Mouse (Mus musculus): Measurements from ENCODE around the gene Rbm4b. TPM values are rescaled to one million over a fixed set of nuclear protein-coding genes. Genes with fewer than 3 reads are reported as not detected.
A peak's percentile ranks its signal among the peaks of the same experiment; 100 is the strongest.

Gene Rbm4b
- total and polyA plus RNA-seq, 3 experiments: 7.0 to 11.1 TPM; not detected in 1

GRCm38 (mm10) chr19:4767507-4768148, 11.3 kb downstream of the Rbm4b start:
- TF ChIP-seq SMC3 (IDR thresholded peaks at IDR 0.05; ENCODE audit: low read depth, low read length) (no peak), POLR2A (IDR thresholded peaks at IDR 0.05; ENCODE audit: control insufficient read depth in 1 of 2, insufficient read depth in 1 of 2, low read depth in 1 of 2, low read length in 2 of 2, poor library complexity in 1 of 2) (0 out of 4 replicates have a peak, but pooled peaks of 1 of the 2 experiments have one; percentile 6), CHD1 (IDR thresholded peaks at IDR 0.05; ENCODE audit: low read depth, low read length) (no peak), MAX (IDR thresholded peaks at IDR 0.05; ENCODE audit: low read length) (no peak)
- Histone ChIP-seq H3K9me3 (replicated peaks; ENCODE audit: insufficient read depth, low read length) (no peaks in the 10 kb centered on the region), H3K9ac (ENCODE audit: control insufficient read depth, low read depth, low read length, poor library complexity, severe bottlenecking) (no peak overlapping the region), H3K4me3 (ENCODE audit: control insufficient read depth in 1 of 2, insufficient read depth in 1 of 2, low read depth in 2 of 2, low read length in 2 of 2) (no peak overlapping the region), H3K79me2 (ENCODE audit: control insufficient read depth, insufficient read depth, low read length, poor library complexity) (peaks cover 27% of the 10 kb centered on the region), H3K36me3 (ENCODE audit: control insufficient read depth in 1 of 2, insufficient read depth in 2 of 2, low read length in 2 of 2) (peaks cover 0 to 52% of the 10 kb centered on the region in 2 experiments; a peak in 2 of 4 replicates), H3K27ac (ENCODE audit: control insufficient read depth, low read depth, low read length) (no peak overlapping the region), H3K4me1 (ENCODE audit: control insufficient read depth in 1 of 2, insufficient read depth in 2 of 2, low read length in 2 of 2) (no peaks in the 10 kb centered on the region), H3K27me3 (ENCODE audit: control insufficient read depth in 1 of 2, insufficient read depth in 2 of 2, low read length in 2 of 2) (no peaks in the 10 kb centered on the region)
- no peak for DNase-seq (ENCODE audit: low read depth, low spot score)

DNA sequence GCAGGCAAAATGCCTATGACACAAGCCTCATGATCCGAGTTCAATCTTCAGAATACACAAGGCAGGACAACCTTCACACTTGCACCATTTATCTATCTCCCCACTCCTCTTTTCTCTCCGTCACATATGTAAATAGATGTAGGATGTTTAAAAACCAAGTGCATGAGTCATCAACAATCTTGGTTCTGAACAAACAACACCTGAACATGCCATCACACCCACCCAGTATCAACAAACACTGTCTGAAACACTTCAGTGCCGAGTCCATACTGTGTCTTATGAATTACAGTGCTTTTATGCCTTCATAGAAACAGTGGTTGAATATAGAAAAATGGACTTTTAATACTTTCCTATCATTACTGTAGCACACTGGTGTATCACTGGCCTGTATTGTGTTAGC, 16.5 kb downstream of the Rbm4b start:
- TF ChIP-seq NELFE (IDR thresholded peaks at IDR 0.05; ENCODE audit: low read depth, low read length): no peak
- no peak for TF ChIP-seq POLR2AphosphoS2 (IDR thresholded peaks at IDR 0.05; ENCODE audit: low read length)
- TF ChIP-seq RCOR1 (IDR thresholded peaks at IDR 0.05; ENCODE audit: low read depth, low read length): no peak
- no peak for TF ChIP-seq CTCF (IDR thresholded peaks at IDR 0.05 in 2 of 3, conservative IDR thresholded peaks at IDR 0.05 in 1 of 3; ENCODE audit: control insufficient read depth in 1 of 3, insufficient read depth in 1 of 3, low read depth in 2 of 3, low read length in 3 of 3, poor library complexity in 1 of 3, severe bottlenecking in 1 of 3)
- TF ChIP-seq MAFK (IDR thresholded peaks at IDR 0.05; ENCODE audit: borderline replicate concordance, low read depth, low read length): no peak
- Histone ChIP-seq H3K9me3 (replicated peaks; ENCODE audit: insufficient read depth, low read length) (no peaks in the 10 kb centered on the region), H3K4me1 (ENCODE audit: control insufficient read depth in 1 of 2, insufficient read depth in 2 of 2, low read length in 2 of 2) (no peaks in the 10 kb centered on the region; a peak in 1 of 4 replicates), H3K79me2 (ENCODE audit: control insufficient read depth, insufficient read depth, low read length, poor library complexity) (peaks cover 28% of the 10 kb centered on the region), H3K27ac (ENCODE audit: control insufficient read depth, low read depth, low read length) (no peak overlapping the region), H3K9ac (ENCODE audit: control insufficient read depth, low read depth, low read length, poor library complexity, severe bottlenecking) (no peak overlapping the region), H3K27me3 (ENCODE audit: control insufficient read depth in 1 of 2, insufficient read depth in 2 of 2, low read length in 2 of 2) (no peaks in the 10 kb centered on the region), H3K36me3 (ENCODE audit: control insufficient read depth in 1 of 2, insufficient read depth in 2 of 2, low read length in 2 of 2) (peaks cover 9 to 62% of the 10 kb centered on the region in 2 experiments), H3K4me3 (ENCODE audit: control insufficient read depth in 1 of 2, insufficient read depth in 1 of 2, low read depth in 2 of 2, low read length in 2 of 2) (no peak overlapping the region)
- no peak for DNase-seq (ENCODE audit: low read depth, low spot score)

GRCm38 (mm10) chr19:4782891-4783290, 26.6 kb downstream of the Rbm4b start:
- Histone ChIP-seq H3K4me1 (ENCODE audit: control insufficient read depth in 1 of 2, insufficient read depth in 2 of 2, low read length in 2 of 2) (peaks cover 0 to 7% of the 10 kb centered on the region in 2 experiments; a peak in 2 of 4 replicates), H3K36me3 (ENCODE audit: control insufficient read depth in 1 of 2, insufficient read depth in 2 of 2, low read length in 2 of 2) (peaks cover 30 to 64% of the 10 kb centered on the region in 2 experiments)

More at GRCm38 (mm10) chr19:4782891-4783290, 26.6 kb downstream of the Rbm4b start:
- Histone ChIP-seq H3K79me2 (ENCODE audit: control insufficient read depth, insufficient read depth, low read length, poor library complexity) (peaks cover 47% of the 10 kb centered on the region), H3K4me3 (ENCODE audit: control insufficient read depth in 1 of 2, insufficient read depth in 1 of 2, low read depth in 2 of 2, low read length in 2 of 2) (no peak overlapping the region), H3K9me3 (replicated peaks; ENCODE audit: insufficient read depth, low read length) (no peaks in the 10 kb centered on the region), H3K27ac (ENCODE audit: control insufficient read depth, low read depth, low read length) (no peak overlapping the region), H3K27me3 (ENCODE audit: control insufficient read depth in 1 of 2, insufficient read depth in 2 of 2, low read length in 2 of 2) (no peaks in the 10 kb centered on the region), H3K9ac (ENCODE audit: control insufficient read depth, low read depth, low read length, poor library complexity, severe bottlenecking) (no peak overlapping the region)
- TF ChIP-seq GATA1 (IDR thresholded peaks at IDR 0.05; ENCODE audit: low read depth, low read length) (no peak), MYC (IDR thresholded peaks at IDR 0.05; ENCODE audit: low read depth, low read length) (no peak), TAL1 (IDR thresholded peaks at IDR 0.05; ENCODE audit: low read length) (no peak), UBTF (IDR thresholded peaks at IDR 0.05; ENCODE audit: borderline replicate concordance, insufficient read depth, low read depth, low read length) (no peak), TCF12 (IDR thresholded peaks at IDR 0.05; ENCODE audit: low read depth, low read length) (no peak), JUND (IDR thresholded peaks at IDR 0.05; ENCODE audit: low read depth, low read length) (no peak), ETS1 (IDR thresholded peaks at IDR 0.05; ENCODE audit: low read depth, low read length) (no peak), MAX (IDR thresholded peaks at IDR 0.05; ENCODE audit: low read length) (no peak), BHLHE40 (IDR thresholded peaks at IDR 0.05; ENCODE audit: borderline replicate concordance, low read depth, low read length) (no peak), POLR2AphosphoS2 (IDR thresholded peaks at IDR 0.05; ENCODE audit: low read length) (no peak), CHD2 (IDR thresholded peaks at IDR 0.05; ENCODE audit: low read length) (no peak), USF1 (IDR thresholded peaks at IDR 0.05; ENCODE audit: low read depth, low read length) (no peak), ELF1 (IDR thresholded peaks at IDR 0.05; ENCODE audit: low read depth, low read length) (no peak), ZKSCAN1 (IDR thresholded peaks at IDR 0.05; ENCODE audit: low read depth, low read length) (no peak), GABPA (IDR thresholded peaks at IDR 0.05; ENCODE audit: low read depth, low read length) (no peak)
- DNase-seq (ENCODE audit: low read depth, low spot score): no peak
